Mouse (Mus musculus) intestine, embryonic 15.5 days (tissue): ENCODE results near the gene Ddx41. TPM values are rescaled to one million over a fixed set of nuclear protein-coding genes. Genes with fewer than 3 reads are reported as not detected.

Source experiments
- ATAC-seq: fragments of 200-750 bp; cut with Nextera tagmentation; 2 replicates; pipeline ENCODE4 v1.8.0; 2017; ENCODE audit warnings: moderate TSS enrichment, moderate library complexity
- H3K27ac ChIP-seq: fragments of 300-500 bp; sonication (generic); 2 replicates; pipeline ENCODE4 v1.5.1; 2015; ENCODE audit warnings: mild to moderate bottlenecking, inconsistent platforms
- H3K27me3 ChIP-seq: fragments of 300-500 bp; sonication (generic); replicated peaks from 2 replicates; pipeline ENCODE4 v1.6.1; 2015; ENCODE audit warnings: inconsistent platforms
- H3K36me3 ChIP-seq: fragments of 300-500 bp; sonication (generic); 2 replicates; pipeline ENCODE4 v1.6.1; 2015; ENCODE audit warnings: inconsistent platforms
- H3K4me1 ChIP-seq: fragments of 300-500 bp; sonication (generic); replicated peaks from 2 replicates; pipeline ENCODE4 v1.6.1; 2015; ENCODE audit warnings: inconsistent platforms
- H3K4me2 ChIP-seq: fragments of 300-500 bp; sonication (generic); replicated peaks from 2 replicates; pipeline ENCODE4 v1.6.1; 2015; ENCODE audit warnings: mild to moderate bottlenecking, inconsistent platforms
- H3K4me3 ChIP-seq: fragments of 300-500 bp; sonication (generic); replicated peaks from 2 replicates; pipeline ENCODE4 v1.5.1; 2015; ENCODE audit warnings: inconsistent platforms
- H3K9ac ChIP-seq: fragments of 300-500 bp; sonication (generic); 2 replicates; pipeline ENCODE4 v1.6.1; 2015; ENCODE audit warnings: inconsistent platforms
- H3K9me3 ChIP-seq: fragments of 300-500 bp; sonication (generic); 2 replicates; pipeline ENCODE4 v1.6.1; 2016; ENCODE audit warnings: inconsistent platforms
- WGBS: fragments of 180-500 bp; shearing (Covaris S2); methylation state at CpG from one replicate; pipeline ENCODE4 v1.1.7; 2015; 5-methylcytosine and 5-hydroxymethylcytosine counted together
- polyA plus RNA-seq: library from polyadenylated mRNA; unstranded; fragments of >200 nt; fragmentation: Nextera tagmentation; extraction: Ambion mirVana; gene quantifications from 2 replicates; pipeline ENCODE4 v1.2.1, GENCODE M21; 2015

Ddx41 gene
- polyA plus RNA-seq, 1 experiment from 2014 or later: 51.0 TPM

- Histone ChIP-seq H3K27ac (no peak overlapping the region), H3K4me1 (peaks cover 15% of the 10 kb centered on the region), H3K27me3 (no peaks in the 10 kb centered on the region; the same call in 1 of the 2 replicates), H3K9ac (no peak overlapping the region), H3K4me2 (no peak overlapping the region), H3K9me3 (no peaks in the 10 kb centered on the region), H3K4me3 (no peak overlapping the region), H3K36me3 (peaks cover 13% of the 10 kb centered on the region; the same call in 1 of the 2 replicates)
- 56% methylated on average over 11 of the region's 11 CpGs for WGBS
- ATAC-seq: no peak
These were observed 37.6 kb downstream of the Ddx41 start for GRCm38 (mm10) chr13:55498906-55499305.

GRCm38 (mm10) chr13:55496661-55497060, 39.8 kb downstream of the Ddx41 start:
- Histone ChIP-seq H3K27me3 (no peaks in the 10 kb centered on the region; the same call in 1 of the 2 replicates), H3K4me2 (no peak overlapping the region), H3K9me3 (no peaks in the 10 kb centered on the region), H3K9ac (no peak overlapping the region), H3K4me1 (peaks cover 15% of the 10 kb centered on the region), H3K27ac (no peak overlapping the region), H3K36me3 (no peaks in the 10 kb centered on the region; the same call in 1 of the 2 replicates), H3K4me3 (no peak overlapping the region)
- WGBS: 78% methylated on average over 6 of the region's 6 CpGs
- ATAC-seq: no peak

- ATAC-seq: no peak
- Histone ChIP-seq H3K4me1 (peaks cover 15% of the 10 kb centered on the region), H3K27me3 (no peaks in the 10 kb centered on the region; the same call in 1 of the 2 replicates), H3K27ac (no peak overlapping the region), H3K9ac (no peak overlapping the region), H3K36me3 (no peaks in the 10 kb centered on the region; the same call in 1 of the 2 replicates), H3K4me3 (no peak overlapping the region), H3K4me2 (no peak overlapping the region; the same call in 1 of the 2 replicates), H3K9me3 (no peaks in the 10 kb centered on the region)
- 46% methylated on average over 4 of the region's 4 CpGs for WGBS
These were observed 40.8 kb downstream of the Ddx41 start for GRCm38 (mm10) chr13:55495702-55496101.

- Histone ChIP-seq H3K4me2 (0 out of 2 replicates have a peak overlapping the region, but pooled peaks have one; percentile 3), H3K27me3 (no peaks in the 10 kb centered on the region; the same call in 1 of the 2 replicates), H3K4me3 (no peak overlapping the region), H3K36me3 (no peaks in the 10 kb centered on the region; the same call in 1 of the 2 replicates), H3K4me1 (peaks cover 15% of the 10 kb centered on the region), H3K9ac (no peak overlapping the region), H3K27ac (no peak overlapping the region), H3K9me3 (no peaks in the 10 kb centered on the region)
- 18% methylated on average over 18 of the region's 18 CpGs for WGBS
- peak; percentile 56 for ATAC-seq
These were observed 41.4 kb downstream of the Ddx41 start for GRCm38 (mm10) chr13:55494883-55495621.

GRCm38 (mm10) chr13:55494257-55494656, 42.2 kb downstream of the Ddx41 start:
- no peak overlapping the region for H3K27ac ChIP-seq
- no peaks in the 10 kb centered on the region for H3K9me3 ChIP-seq
- 29% methylated on average over 2 of the region's 2 CpGs for WGBS
- no peak overlapping the region for H3K4me3 ChIP-seq
- H3K36me3 ChIP-seq: no peaks in the 10 kb centered on the region
- no peaks in the 10 kb centered on the region; the same call in 1 of the 2 replicates for H3K27me3 ChIP-seq
- H3K4me2 ChIP-seq: no peak overlapping the region
- H3K4me1 ChIP-seq: peaks cover 15% of the 10 kb centered on the region
- no peak for ATAC-seq
- no peak overlapping the region for H3K9ac ChIP-seq

- Histone ChIP-seq H3K4me3 (peak within 1 kb of the TSS; percentile 73), H3K9ac (peak within 1 kb of the TSS; percentile 96), H3K4me1 (peaks cover 51% of the 10 kb centered on the region), H3K27ac (peak within 1 kb of the TSS; percentile 83), H3K36me3 (no peaks in the 10 kb centered on the region), H3K9me3 (no peaks in the 10 kb centered on the region), H3K4me2 (peak within 1 kb of the TSS; percentile 82), H3K27me3 (no peaks in the 10 kb centered on the region)
- ATAC-seq: peak; percentile 86
- 1% methylated on average over 75 of the region's 83 CpGs for WGBS
These were observed 48.6 kb downstream of the Ddx41 start, which contains the start of gene Dbn1 for GRCm38 (mm10) chr13:55487578-55488498. Dbn1 (minus strand) TSS chr13:55488111.

GRCm38 (mm10) chr13:55486916-55487577, 49.4 kb downstream of the Ddx41 start:
- peak overlapping the region; percentile 82 for H3K4me2 ChIP-seq
- ATAC-seq: peak; percentile 66
- 0 out of 2 replicates have a peak, but pooled peaks cover 2% of the 10 kb centered on the region for H3K36me3 ChIP-seq
- H3K9me3 ChIP-seq: no peaks in the 10 kb centered on the region
- peak overlapping the region; percentile 73 for H3K4me3 ChIP-seq
- WGBS: under 1% methylated on average over 21 of the region's 29 CpGs
- peaks cover 57% of the 10 kb centered on the region for H3K4me1 ChIP-seq
- H3K9ac ChIP-seq: peak overlapping the region; percentile 96
- H3K27ac ChIP-seq: peak overlapping the region; percentile 83
- no peaks in the 10 kb centered on the region for H3K27me3 ChIP-seq

- Histone ChIP-seq H3K4me2 (peak overlapping the region; percentile 82), H3K9me3 (no peaks in the 10 kb centered on the region), H3K36me3 (0 out of 2 replicates have a peak, but pooled peaks cover 6% of the 10 kb centered on the region), H3K9ac (peak overlapping the region; percentile 96), H3K4me3 (peak overlapping the region; percentile 73), H3K27ac (peak overlapping the region; percentile 83; the same call in 1 of the 2 replicates), H3K27me3 (no peaks in the 10 kb centered on the region), H3K4me1 (peaks cover 57% of the 10 kb centered on the region)
- WGBS: 41% methylated on average over 14 of the region's 14 CpGs
- no peak for ATAC-seq
These were observed 50.2 kb downstream of the Ddx41 start for GRCm38 (mm10) chr13:55486029-55486794.

GRCm38 (mm10) chr13:55484520-55485088, 51.9 kb downstream of the Ddx41 start:
- Histone ChIP-seq H3K27me3 (no peaks in the 10 kb centered on the region), H3K4me3 (no peak overlapping the region), H3K4me1 (peaks cover 57% of the 10 kb centered on the region), H3K36me3 (0 out of 2 replicates have a peak, but pooled peaks cover 9% of the 10 kb centered on the region), H3K9me3 (no peaks in the 10 kb centered on the region), H3K4me2 (peak overlapping the region; percentile 82), H3K9ac (no peak overlapping the region), H3K27ac (no peak overlapping the region)
- ATAC-seq: no peak
- WGBS: 48% methylated on average over 7 of the region's 7 CpGs

GRCm38 (mm10) chr13:55483593-55483992, 52.9 kb downstream of the Ddx41 start:
- Histone ChIP-seq H3K36me3 (0 out of 2 replicates have a peak, but pooled peaks cover 9% of the 10 kb centered on the region), H3K4me1 (peaks cover 57% of the 10 kb centered on the region), H3K4me3 (no peak overlapping the region), H3K9me3 (no peaks in the 10 kb centered on the region), H3K27ac (peak overlapping the region; percentile 60), H3K27me3 (no peaks in the 10 kb centered on the region), H3K4me2 (peak overlapping the region; percentile 34), H3K9ac (no peak overlapping the region)
- WGBS: 47% methylated on average over 15 of the region's 15 CpGs
- ATAC-seq: no peak

- Histone ChIP-seq H3K4me2 (peak overlapping the region; percentile 34), H3K27ac (peak overlapping the region; percentile 60), H3K9me3 (no peaks in the 10 kb centered on the region), H3K4me1 (peaks cover 53% of the 10 kb centered on the region), H3K36me3 (peaks cover 10% of the 10 kb centered on the region; the same call in 1 of the 2 replicates), H3K4me3 (no peak overlapping the region), H3K27me3 (no peaks in the 10 kb centered on the region), H3K9ac (no peak overlapping the region)
- no peak for ATAC-seq
- 32% methylated on average over 9 of the region's 9 CpGs for WGBS
These were observed 53.4 kb downstream of the Ddx41 start for GRCm38 (mm10) chr13:55483071-55483470.
